Mouse (Mus musculus): ENCODE data around the gene Gnb5. TPM values are rescaled to one million over a fixed set of nuclear protein-coding genes. Genes with fewer than 3 reads are reported as not detected.
A peak's percentile ranks its signal among the peaks of the same experiment; 100 is the strongest.

The Gnb5 gene
- polyA plus RNA-seq, 1 experiment from 2014 or later = 24.0 TPM

- peak; percentile 51 for DNase-seq (ENCODE audit: extremely low spot score, low spot score)
- 0 out of 2 replicates have a peak, but pooled peaks cover 7% of the 10 kb centered on the region for H3K27me3 ChIP-seq (ENCODE audit: poor library complexity, severe bottlenecking)
- peaks cover 10% of the 10 kb centered on the region; the same call in 1 of the 2 replicates for H3K4me1 ChIP-seq
- no peaks in the 10 kb centered on the region for H3K36me3 ChIP-seq (replicated peaks)
- H3K9me3 ChIP-seq = no peaks in the 10 kb centered on the region
- 49% methylated on average over 5 of the region's 5 CpGs for WGBS
- H3K4me3 ChIP-seq = no peak overlapping the region
- H3K27ac ChIP-seq = no peak overlapping the region
Observed at GRCm38 (mm10) chr9:75280814-75281213, 25.3 kb upstream of the Gnb5 start.

- 92% methylated on average over 2 of the region's 2 CpGs for WGBS
Observed at GRCm38 (mm10) chr9:75282179-75282578, 23.9 kb upstream of the Gnb5 start.

GRCm38 (mm10) chr9:75282830-75283229 lies 23.3 kb upstream of the Gnb5 start:
- Histone ChIP-seq H3K36me3 (replicated peaks) (no peaks in the 10 kb centered on the region), H3K27ac (no peak overlapping the region), H3K4me3 (no peak overlapping the region), H3K4me1 (no peaks in the 10 kb centered on the region), H3K9me3 (no peaks in the 10 kb centered on the region), H3K27me3 (ENCODE audit: poor library complexity, severe bottlenecking) (0 out of 2 replicates have a peak, but pooled peaks cover 7% of the 10 kb centered on the region)
- DNase-seq (ENCODE audit: extremely low spot score, low spot score) = no peak
- 24% methylated on average over 3 of the region's 3 CpGs for WGBS

More at GRCm38 (mm10) chr9:75282179-75282578, 23.9 kb upstream of the Gnb5 start:
- no peak for DNase-seq (ENCODE audit: extremely low spot score, low spot score)
- no peak overlapping the region for H3K27ac ChIP-seq
- H3K4me3 ChIP-seq = no peak overlapping the region
- H3K36me3 ChIP-seq (replicated peaks) = no peaks in the 10 kb centered on the region
- peaks cover 4% of the 10 kb centered on the region; the same call in 1 of the 2 replicates for H3K4me1 ChIP-seq
- H3K9me3 ChIP-seq = no peaks in the 10 kb centered on the region
- 0 out of 2 replicates have a peak, but pooled peaks cover 7% of the 10 kb centered on the region for H3K27me3 ChIP-seq (ENCODE audit: poor library complexity, severe bottlenecking)

GRCm38 (mm10) chr9:75283636-75284035 lies 22.5 kb upstream of the Gnb5 start:
- Histone ChIP-seq H3K36me3 (replicated peaks) (no peaks in the 10 kb centered on the region), H3K27me3 (ENCODE audit: poor library complexity, severe bottlenecking) (0 out of 2 replicates have a peak, but pooled peaks cover 7% of the 10 kb centered on the region), H3K9me3 (no peaks in the 10 kb centered on the region), H3K4me3 (no peak overlapping the region), H3K4me1 (no peaks in the 10 kb centered on the region), H3K27ac (no peak overlapping the region)
- 91% methylated on average over 8 of the region's 8 CpGs for WGBS
- DNase-seq (ENCODE audit: extremely low spot score, low spot score) = no peak

GRCm38 (mm10) chr9:75285363-75285762 lies 20.7 kb upstream of the Gnb5 start:
- 84% methylated on average over 6 of the region's 6 CpGs for WGBS
- no peak for DNase-seq (ENCODE audit: extremely low spot score, low spot score)
- Histone ChIP-seq H3K4me1 (no peaks in the 10 kb centered on the region), H3K4me3 (no peak overlapping the region), H3K27me3 (ENCODE audit: poor library complexity, severe bottlenecking) (0 out of 2 replicates have a peak, but pooled peaks cover 7% of the 10 kb centered on the region), H3K27ac (no peak overlapping the region), H3K36me3 (replicated peaks) (no peaks in the 10 kb centered on the region), H3K9me3 (no peaks in the 10 kb centered on the region)

- no peak for DNase-seq (ENCODE audit: extremely low spot score, low spot score)
- no peaks in the 10 kb centered on the region for H3K27me3 ChIP-seq (ENCODE audit: poor library complexity, severe bottlenecking)
- no peaks in the 10 kb centered on the region for H3K36me3 ChIP-seq (replicated peaks)
- WGBS = 78% methylated on average over 6 of the region's 6 CpGs
- H3K4me1 ChIP-seq = no peaks in the 10 kb centered on the region
- no peak overlapping the region for H3K27ac ChIP-seq
- no peak overlapping the region for H3K4me3 ChIP-seq
- no peaks in the 10 kb centered on the region for H3K9me3 ChIP-seq
Observed at GRCm38 (mm10) chr9:75287636-75288035, 18.5 kb upstream of the Gnb5 start.

- 51% methylated on average over 4 of the region's 4 CpGs for WGBS
- H3K4me1 ChIP-seq = 0 out of 2 replicates have a peak, but pooled peaks cover 3% of the 10 kb centered on the region
- DNase-seq (ENCODE audit: extremely low spot score, low spot score) = no peak
Observed at GRCm38 (mm10) chr9:75289545-75289944, 16.5 kb upstream of the Gnb5 start.

GRCm38 (mm10) chr9:75299342-75299741 lies 6.7 kb upstream of the Gnb5 start:
- no peak for DNase-seq (ENCODE audit: extremely low spot score, low spot score)
- WGBS = 86% methylated on average over 2 of the region's 2 CpGs
- Histone ChIP-seq H3K36me3 (replicated peaks) (no peaks in the 10 kb centered on the region), H3K9me3 (no peaks in the 10 kb centered on the region), H3K27ac (no peak overlapping the region), H3K4me3 (no peak overlapping the region), H3K27me3 (ENCODE audit: poor library complexity, severe bottlenecking) (no peaks in the 10 kb centered on the region), H3K4me1 (peaks cover 9% of the 10 kb centered on the region)

More at GRCm38 (mm10) chr9:75289545-75289944, 16.5 kb upstream of the Gnb5 start:
- Histone ChIP-seq H3K36me3 (replicated peaks) (no peaks in the 10 kb centered on the region), H3K27me3 (ENCODE audit: poor library complexity, severe bottlenecking) (no peaks in the 10 kb centered on the region), H3K9me3 (no peaks in the 10 kb centered on the region), H3K4me3 (no peak overlapping the region), H3K27ac (no peak overlapping the region)

GRCm38 (mm10) chr9:75303033-75303432 lies 3.1 kb upstream of the Gnb5 start:
- Histone ChIP-seq H3K4me3 (no peak overlapping the region), H3K36me3 (replicated peaks) (no peaks in the 10 kb centered on the region), H3K4me1 (peaks cover 9% of the 10 kb centered on the region), H3K27ac (no peak overlapping the region), H3K9me3 (no peaks in the 10 kb centered on the region), H3K27me3 (ENCODE audit: poor library complexity, severe bottlenecking) (no peaks in the 10 kb centered on the region)
- 87% methylated on average over 2 of the region's 2 CpGs for WGBS
- DNase-seq (ENCODE audit: extremely low spot score, low spot score) = no peak

- Histone ChIP-seq H3K9me3 (no peaks in the 10 kb centered on the region), H3K36me3 (replicated peaks) (no peaks in the 10 kb centered on the region), H3K27me3 (ENCODE audit: poor library complexity, severe bottlenecking) (no peaks in the 10 kb centered on the region), H3K27ac (no peak overlapping the region), H3K4me1 (peaks cover 9% of the 10 kb centered on the region), H3K4me3 (peak overlapping the region; percentile 32)
- no peak for DNase-seq (ENCODE audit: extremely low spot score, low spot score)
- WGBS = 35% methylated on average over 16 of the region's 16 CpGs
Observed at GRCm38 (mm10) chr9:75303701-75304261, 2.3 kb upstream of the Gnb5 start.

GRCm38 (mm10) chr9:75304286-75304685 lies 1.8 kb upstream of the Gnb5 start:
- Histone ChIP-seq H3K4me1 (peaks cover 9% of the 10 kb centered on the region), H3K9me3 (no peaks in the 10 kb centered on the region), H3K27me3 (ENCODE audit: poor library complexity, severe bottlenecking) (no peaks in the 10 kb centered on the region), H3K4me3 (peak overlapping the region; percentile 32), H3K36me3 (replicated peaks) (no peaks in the 10 kb centered on the region), H3K27ac (no peak overlapping the region)
- 41% methylated on average over 7 of the region's 7 CpGs for WGBS
- DNase-seq (ENCODE audit: extremely low spot score, low spot score) = no peak

GRCm38 (mm10) chr9:75307015-75307414 lies 927 bp downstream of the Gnb5 start:
- no peaks in the 10 kb centered on the region for H3K36me3 ChIP-seq (replicated peaks)
- H3K9me3 ChIP-seq = no peaks in the 10 kb centered on the region
- 94% methylated on average over 5 of the region's 5 CpGs for WGBS
- no peaks in the 10 kb centered on the region for H3K27me3 ChIP-seq (ENCODE audit: poor library complexity, severe bottlenecking)
- DNase-seq (ENCODE audit: extremely low spot score, low spot score) = no peak
- no peak overlapping the region for H3K27ac ChIP-seq
- peaks cover 9% of the 10 kb centered on the region for H3K4me1 ChIP-seq
- H3K4me3 ChIP-seq = no peak overlapping the region

- H3K4me1 ChIP-seq = peaks cover 15% of the 10 kb centered on the region
- 74% methylated on average over 5 of the region's 5 CpGs for WGBS
- no peaks in the 10 kb centered on the region for H3K27me3 ChIP-seq (ENCODE audit: poor library complexity, severe bottlenecking)
- DNase-seq (ENCODE audit: extremely low spot score, low spot score) = no peak
- H3K4me3 ChIP-seq = no peak overlapping the region
- no peaks in the 10 kb centered on the region for H3K36me3 ChIP-seq (replicated peaks)
- no peaks in the 10 kb centered on the region for H3K9me3 ChIP-seq
- no peak overlapping the region for H3K27ac ChIP-seq
Observed at GRCm38 (mm10) chr9:75308621-75309020, 2.5 kb downstream of the Gnb5 start.

Data from forebrain, embryonic 10.5 days (tissue).